Mouse (Mus musculus) olfactory bulb, adult 2 months (tissue): ENCODE data around the gene Tfrc.

ENCODE experiments used
- CTCF ChIP-seq: fragments of 200-500 bp; IDR thresholded peaks from 2 replicates; pipeline ENCODE4 v1.5.1; 2012; ENCODE audit warnings: low read depth, mild to moderate bottlenecking, low read length, moderate library complexity; ENCODE audit not compliant: insufficient read depth
- POLR2A ChIP-seq: fragments of 200-500 bp; IDR thresholded peaks from 2 replicates; pipeline ENCODE4 v1.6.1; 2012; ENCODE audit warnings: mild to moderate bottlenecking, low read depth, low read length, moderate library complexity; ENCODE audit not compliant: insufficient read depth

DNA sequence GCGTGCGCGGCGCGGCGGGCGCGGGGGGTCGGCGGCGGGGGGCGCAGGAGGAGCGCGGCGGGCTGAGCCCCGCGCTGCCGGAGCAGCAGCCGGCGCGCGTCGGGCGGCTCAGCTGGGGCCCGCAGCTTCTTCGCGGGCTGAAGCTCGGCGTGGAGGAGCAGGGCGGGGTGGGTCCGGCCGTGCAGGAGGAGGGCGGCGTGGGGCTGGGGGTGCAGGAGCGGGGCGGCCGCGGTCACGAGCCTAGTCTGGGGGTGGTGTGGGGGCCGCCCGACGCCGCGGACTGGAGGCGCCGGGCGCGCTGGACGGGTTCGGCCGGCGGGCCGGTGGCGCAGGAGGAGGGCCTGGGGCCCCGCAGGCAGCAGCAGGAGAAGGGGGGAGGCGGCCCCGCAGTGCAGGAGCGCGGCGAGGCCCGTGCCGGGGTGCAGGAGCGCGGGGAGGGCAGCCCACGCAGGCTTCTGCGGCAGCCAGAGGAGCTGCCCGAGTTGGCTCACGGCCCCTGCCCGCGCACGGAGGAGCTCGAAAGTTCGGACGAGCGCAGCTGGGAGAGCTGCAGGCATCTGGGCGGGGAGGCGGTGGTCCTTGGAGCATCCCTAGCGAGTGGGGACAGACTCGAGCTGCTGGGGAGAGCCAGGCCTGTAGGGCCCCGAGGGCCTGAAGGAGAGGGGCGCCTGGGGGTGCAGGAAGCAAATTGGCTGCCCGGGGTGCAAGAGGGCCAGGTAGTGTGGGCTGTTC lies 35.5 kb downstream of the Tfrc start:
- TF ChIP-seq CTCF (no peak), POLR2A (no peak; the same call in 1 of the 2 replicates)
